Mouse (Mus musculus) forebrain, embryonic 14.5 days (tissue): ENCODE data around the gene Rhbdd1. TPM values are rescaled to one million over a fixed set of nuclear protein-coding genes. Genes with fewer than 3 reads are reported as not detected.

Experiments used
- ATAC-seq: fragments of 200-750 bp; cut with Nextera tagmentation; 2 replicates; pipeline ENCODE4 v1.8.0; 2017; ENCODE audit warnings: mild to moderate bottlenecking, moderate library complexity
- DNase-seq: peaks from one replicate; pipeline ENCODE4 v3.0.0-alpha.2; 2015; ENCODE audit warnings: low spot score
- H3K27ac ChIP-seq: fragments of 300-500 bp; sonication (generic); 2 replicates; pipeline ENCODE4 v1.5.1; 2014; ENCODE audit warnings: low read depth, mild to moderate bottlenecking, control low read depth, low read length, moderate library complexity
- H3K27me3 ChIP-seq: fragments of 300-500 bp; sonication (generic); replicated peaks from 2 replicates; pipeline ENCODE4 v1.6.1; 2014; ENCODE audit warnings: low read length, control low read depth, mixed read lengths; ENCODE audit not compliant: control insufficient read depth, insufficient read depth
- H3K36me3 ChIP-seq: fragments of 300-500 bp; sonication (generic); 2 replicates; pipeline ENCODE4 v1.6.1; 2014; ENCODE audit warnings: low read length, control low read depth; ENCODE audit not compliant: control insufficient read depth, insufficient read depth
- H3K4me1 ChIP-seq: fragments of 300-500 bp; sonication (generic); 2 replicates; pipeline ENCODE4 v1.6.1; 2014; ENCODE audit warnings: antibody characterized with exemption, low read length, control low read depth; ENCODE audit not compliant: control insufficient read depth, insufficient read depth
- H3K4me2 ChIP-seq: fragments of 300-500 bp; sonication (generic); 2 replicates; pipeline ENCODE4 v1.6.1; 2014; ENCODE audit warnings: mild to moderate bottlenecking, control low read depth, low read length
- H3K4me3 ChIP-seq: fragments of 300-500 bp; sonication (generic); 2 replicates; pipeline ENCODE4 v1.5.1; 2014; ENCODE audit warnings: low read depth, low read length, control low read depth
- H3K9ac ChIP-seq: fragments of 300-500 bp; sonication (generic); 2 replicates; pipeline ENCODE4 v1.6.1; 2014; ENCODE audit warnings: mild to moderate bottlenecking, low read length, control low read depth, moderate library complexity
- H3K9me3 ChIP-seq: fragments of 300-500 bp; sonication (generic); replicated peaks from 2 replicates; pipeline ENCODE4 v1.6.1; 2016; ENCODE audit warnings: low read length, control low read depth, mixed read lengths; ENCODE audit not compliant: control insufficient read depth
- WGBS: fragments of 180-500 bp; shearing (Covaris S2); extraction: QIAGEN DNeasy Blood & Tissue Kit; methylation state at CpG from one replicate; pipeline ENCODE4 v1.1.7; 2014; 5-methylcytosine and 5-hydroxymethylcytosine counted together
- polyA plus RNA-seq: library from polyadenylated mRNA; unstranded; fragments of >200 nt; fragmentation: Nextera tagmentation; extraction: Ambion mirVana; gene quantifications from 2 replicates; pipeline ENCODE4 v1.2.1, GENCODE M21; 2014

The Rhbdd1 gene
- polyA plus RNA-seq, 1 experiment from 2014 or later, result 4.0 TPM

GRCm38 (mm10) chr1:82449851-82450250 is 133.6 kb downstream of the Rhbdd1 start:
- 91% methylated on average over 4 of the region's 4 CpGs for WGBS
- no peaks in the 10 kb centered on the region for H3K9me3 ChIP-seq
- no peak overlapping the region for H3K4me2 ChIP-seq
- H3K4me3 ChIP-seq, result no peak overlapping the region
- DNase-seq, result no peak
- ATAC-seq, result no peak
- H3K27ac ChIP-seq, result no peak overlapping the region
- H3K36me3 ChIP-seq, result no peaks in the 10 kb centered on the region
- no peak overlapping the region for H3K9ac ChIP-seq
- peaks cover 12% of the 10 kb centered on the region for H3K4me1 ChIP-seq
- H3K27me3 ChIP-seq, result no peaks in the 10 kb centered on the region

GRCm38 (mm10) chr1:82451927-82452651 is 135.8 kb downstream of the Rhbdd1 start:
- peak; percentile 81 for DNase-seq
- 2% methylated on average over 6 of the region's 6 CpGs for WGBS
- Histone ChIP-seq H3K4me2 (no peak overlapping the region), H3K9me3 (no peaks in the 10 kb centered on the region), H3K4me1 (peaks cover 12% of the 10 kb centered on the region), H3K27me3 (no peaks in the 10 kb centered on the region), H3K4me3 (no peak overlapping the region), H3K27ac (peak overlapping the region; percentile 56), H3K9ac (no peak overlapping the region), H3K36me3 (no peaks in the 10 kb centered on the region)
- ATAC-seq, result peak; percentile 91

- 94% methylated on average over 3 of the region's 3 CpGs for WGBS
- ATAC-seq, result no peak
- Histone ChIP-seq H3K9me3 (no peaks in the 10 kb centered on the region), H3K9ac (no peak overlapping the region), H3K4me3 (no peak overlapping the region), H3K27ac (no peak overlapping the region), H3K4me2 (no peak overlapping the region), H3K4me1 (peaks cover 12% of the 10 kb centered on the region), H3K27me3 (no peaks in the 10 kb centered on the region), H3K36me3 (no peaks in the 10 kb centered on the region)
- DNase-seq, result no peak
These were observed 137.8 kb downstream of the Rhbdd1 start for GRCm38 (mm10) chr1:82454031-82454430.

- Histone ChIP-seq H3K4me2 (no peak overlapping the region), H3K9ac (no peak overlapping the region), H3K4me3 (no peak overlapping the region), H3K4me1 (no peaks in the 10 kb centered on the region), H3K27me3 (no peaks in the 10 kb centered on the region), H3K36me3 (no peaks in the 10 kb centered on the region), H3K27ac (no peak overlapping the region), H3K9me3 (no peaks in the 10 kb centered on the region)
- ATAC-seq (no peak), DNase-seq (no peak)
- 83% methylated on average over 4 of the region's 4 CpGs for WGBS
These were observed 143.1 kb downstream of the Rhbdd1 start for GRCm38 (mm10) chr1:82459350-82459749.

GRCm38 (mm10) chr1:82459926-82460325 is 143.7 kb downstream of the Rhbdd1 start:
- no peak for ATAC-seq

GRCm38 (mm10) chr1:82461041-82461440 is 144.8 kb downstream of the Rhbdd1 start:
- ATAC-seq (no peak), DNase-seq (no peak)
- Histone ChIP-seq H3K27me3 (no peaks in the 10 kb centered on the region), H3K4me1 (0 out of 2 replicates have a peak, but pooled peaks cover 3% of the 10 kb centered on the region), H3K36me3 (no peaks in the 10 kb centered on the region), H3K4me2 (no peak overlapping the region), H3K9me3 (no peaks in the 10 kb centered on the region), H3K9ac (no peak overlapping the region), H3K27ac (no peak overlapping the region), H3K4me3 (no peak overlapping the region)
- WGBS, result 85% methylated on average over 4 of the region's 4 CpGs

More at GRCm38 (mm10) chr1:82459926-82460325, 143.7 kb downstream of the Rhbdd1 start:
- Histone ChIP-seq H3K9me3 (no peaks in the 10 kb centered on the region), H3K27ac (no peak overlapping the region), H3K4me3 (no peak overlapping the region), H3K9ac (no peak overlapping the region), H3K4me2 (no peak overlapping the region), H3K4me1 (no peaks in the 10 kb centered on the region), H3K27me3 (no peaks in the 10 kb centered on the region), H3K36me3 (no peaks in the 10 kb centered on the region)
- no peak for DNase-seq
- WGBS, result 88% methylated on average over 2 of the region's 2 CpGs

- Histone ChIP-seq H3K27me3 (no peaks in the 10 kb centered on the region), H3K4me1 (0 out of 2 replicates have a peak, but pooled peaks cover 3% of the 10 kb centered on the region), H3K36me3 (no peaks in the 10 kb centered on the region), H3K27ac (no peak overlapping the region), H3K9ac (no peak overlapping the region), H3K4me2 (no peak overlapping the region), H3K9me3 (no peaks in the 10 kb centered on the region), H3K4me3 (no peak overlapping the region)
- WGBS, result 48% methylated on average over 6 of the region's 6 CpGs
- 0 out of 2 replicates have a peak, but pooled peaks have one; percentile 26 for ATAC-seq
- DNase-seq, result peak; percentile 37
These were observed 149.1 kb downstream of the Rhbdd1 start for GRCm38 (mm10) chr1:82465321-82465853.

- H3K27ac ChIP-seq, result no peak overlapping the region
- no peak overlapping the region for H3K4me3 ChIP-seq
- no peak for DNase-seq
- peaks cover 3% of the 10 kb centered on the region; the same call in 1 of the 2 replicates for H3K4me1 ChIP-seq
- no peaks in the 10 kb centered on the region for H3K27me3 ChIP-seq
- 82% methylated on average over 6 of the region's 6 CpGs for WGBS
- no peaks in the 10 kb centered on the region for H3K9me3 ChIP-seq
- H3K9ac ChIP-seq, result no peak overlapping the region
- no peak for ATAC-seq
- no peaks in the 10 kb centered on the region for H3K36me3 ChIP-seq
- no peak overlapping the region for H3K4me2 ChIP-seq
These were observed 152.6 kb downstream of the Rhbdd1 start for GRCm38 (mm10) chr1:82468872-82469271.
